20 mouse cellular contexts compared by ENCODE assay signal in the genomic region with DNA sequence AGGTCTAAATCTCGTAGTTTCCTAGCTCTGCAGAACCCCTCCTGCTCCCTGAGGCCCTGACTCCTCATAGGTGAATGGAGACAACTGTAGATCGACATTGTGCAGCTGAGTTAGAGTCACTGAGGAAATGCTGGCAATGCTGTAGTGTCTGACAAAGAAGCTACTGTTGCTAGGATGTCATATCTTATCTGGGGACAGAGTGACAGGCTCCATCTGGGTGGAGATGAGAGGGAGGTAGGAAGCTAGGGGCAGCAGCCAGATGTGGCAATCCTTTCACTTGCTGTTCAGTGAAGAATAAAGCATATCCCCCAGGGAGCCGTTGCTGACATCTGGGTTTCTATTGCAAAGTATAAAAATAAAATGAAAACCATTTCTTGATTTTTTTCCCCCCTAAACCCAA.
DNase-seq lines count a peak whose midpoint lies in the region; ATAC-seq and TF ChIP-seq lines count a peak whose summit lies in the region.
"Had no signal": no experiment of that assay in that cellular context is flagged by ENCODE, and none has a peak within 500 bp of the region (broad histone marks: within the 10 kb centered on the region; RNA-seq: fewer than 3 reads in every experiment).

No protein-coding gene starts in this region.

- H3K9ac ChIP-seq in heart, embryonic 11.5 days (ENCODE audit: low read depth, low read length), result no peak overlapping the region
- H3K9ac ChIP-seq in lung, postnatal 0 days (replicated peaks; ENCODE audit: low read depth), result no peak overlapping the region
- H3K9ac ChIP-seq: embryonic facial prominence, embryonic 13.5 days; forebrain, embryonic 12.5 days; hindbrain, embryonic 15.5 days had no signal

- peak; percentile 96 for DNase-seq in heart, adult 11 months
- no peak for DNase-seq in heart, embryonic 10.5 days (ENCODE audit: low spot score)
- peak; percentile 32 to 40 for DNase-seq in heart, postnatal 10 days
- peak; percentile 33 for DNase-seq in lung, postnatal 0 days (ENCODE audit: low spot score)
- no peak for DNase-seq in lung, adult 2 months
- DNase-seq in NIH3T3 (ENCODE audit: low read depth), result peak; percentile 32
- no peak for DNase-seq in spleen, postnatal 10 days (ENCODE audit: low spot score in 2 of 2)
- DNase-seq: adrenal gland, postnatal 10 days; cerebellum, adult 11-12 months; cerebellum, adult 9-11 months; cerebellum, postnatal 36 days; gastrocnemius, adult 2 months; gastrocnemius, postnatal 25 days; kidney, adult 8-10 months had no signal

- TF ChIP-seq POLR2A in lung, adult 2 months (IDR thresholded peaks at IDR 0.05; ENCODE audit: borderline replicate concordance, extremely low read depth, low read depth, low read length), result no peak

- no peak overlapping the region for H3K4me2 ChIP-seq in heart, embryonic 11.5 days
- no peak overlapping the region for H3K4me2 ChIP-seq in lung, postnatal 0 days (replicated peaks; ENCODE audit: low read depth, low read length)
- H3K4me2 ChIP-seq: embryonic facial prominence, embryonic 13.5 days; forebrain, embryonic 12.5 days; hindbrain, embryonic 15.5 days had no signal

- H3K27me3 ChIP-seq in heart, embryonic 10.5 days (ENCODE audit: insufficient read depth, poor library complexity, severe bottlenecking), result no peaks in the 10 kb centered on the region
- H3K27me3 ChIP-seq in heart, embryonic 11.5 days (ENCODE audit: control insufficient read depth, insufficient read depth, low read length), result no peaks in the 10 kb centered on the region
- H3K27me3 ChIP-seq in lung, postnatal 0 days (replicated peaks; ENCODE audit: insufficient read depth, low read length), result no peaks in the 10 kb centered on the region
- H3K27me3 ChIP-seq: embryonic facial prominence, embryonic 13.5 days; forebrain, embryonic 12.5 days; hindbrain, embryonic 15.5 days had no signal

- no peaks in the 10 kb centered on the region for H3K9me3 ChIP-seq in heart, embryonic 10.5 days
- no peaks in the 10 kb centered on the region for H3K9me3 ChIP-seq in heart, embryonic 11.5 days (replicated peaks; ENCODE audit: control insufficient read depth, low read length)
- H3K9me3 ChIP-seq in lung, postnatal 0 days (ENCODE audit: low read length), result no peaks in the 10 kb centered on the region
- H3K9me3 ChIP-seq: embryonic facial prominence, embryonic 13.5 days; forebrain, embryonic 12.5 days; hindbrain, embryonic 10.5 days; hindbrain, embryonic 15.5 days had no signal

- no peak for TF ChIP-seq CTCF in lung, postnatal 0 days (IDR thresholded peaks at IDR 0.05)
- no peak for TF ChIP-seq CTCF in lung, adult 2 months (IDR thresholded peaks at IDR 0.05; ENCODE audit: insufficient read depth, low read length)

- intact Hi-C loops in heart, postnatal 10 days (cut with DNase I), result no loop called here

- H3K4me3 ChIP-seq in heart, embryonic 10.5 days, result no peak overlapping the region
- H3K4me3 ChIP-seq in heart, embryonic 11.5 days (ENCODE audit: low read depth, low read length), result no peak overlapping the region
- H3K4me3 ChIP-seq in lung, postnatal 0 days (ENCODE audit: low read depth, low read length), result no peak overlapping the region
- no peak overlapping the region for H3K4me3 ChIP-seq in lung, adult 2 months (replicated peaks; ENCODE audit: extremely low read depth, low read depth, low read length)
- H3K4me3 ChIP-seq: embryonic facial prominence, embryonic 13.5 days; forebrain, embryonic 12.5 days; gastrocnemius, adult 2 months; hindbrain, embryonic 10.5 days; hindbrain, embryonic 15.5 days had no signal

- no peak overlapping the region for H3K27ac ChIP-seq in heart, embryonic 10.5 days
- H3K27ac ChIP-seq in heart, embryonic 11.5 days (ENCODE audit: low read depth, low read length), result no peak overlapping the region
- H3K27ac ChIP-seq in lung, postnatal 0 days (ENCODE audit: low read length), result no peak overlapping the region
- H3K27ac ChIP-seq: embryonic facial prominence, embryonic 13.5 days; forebrain, embryonic 12.5 days; gastrocnemius, adult 2 months; hindbrain, embryonic 10.5 days; hindbrain, embryonic 15.5 days had no signal

- WGBS in heart, embryonic 10.5 days, result 37% methylated on average over 3 of the region's 3 CpGs
- 31% methylated on average over 3 of the region's 3 CpGs for WGBS in heart, embryonic 11.5 days (ENCODE audit: insufficient replicate concordance)
- WGBS in lung, postnatal 0 days, result 42% methylated on average over 3 of the region's 3 CpGs
- WGBS in lung, adult 2 months, result 51% methylated on average over 3 of the region's 3 CpGs

- ATAC-seq in heart, embryonic 11.5 days (replicated peaks; ENCODE audit: insufficient number of reproducible peaks, low FRiP score, low TSS enrichment), result no peak
- no peak for ATAC-seq in lung, postnatal 0 days
- ATAC-seq: intestine, postnatal 0 days had no signal

- peaks cover 40% of the 10 kb centered on the region for H3K4me1 ChIP-seq in heart, embryonic 10.5 days
- peaks cover 28% of the 10 kb centered on the region for H3K4me1 ChIP-seq in heart, embryonic 11.5 days (ENCODE audit: control insufficient read depth, insufficient read depth, low read length)
- no peaks in the 10 kb centered on the region for H3K4me1 ChIP-seq in lung, postnatal 0 days (ENCODE audit: insufficient read depth, low read depth, low read length)
- peaks cover 3% of the 10 kb centered on the region for H3K4me1 ChIP-seq in lung, adult 2 months (ENCODE audit: control insufficient read depth, insufficient read depth, low read length)
- H3K4me1 ChIP-seq: forebrain, embryonic 12.5 days; hindbrain, embryonic 15.5 days had no signal

- TF ChIP-seq EP300 in lung, postnatal 0 days (IDR thresholded peaks at IDR 0.05), result no peak

- no peaks in the 10 kb centered on the region for H3K36me3 ChIP-seq in heart, embryonic 10.5 days
- no peaks in the 10 kb centered on the region for H3K36me3 ChIP-seq in heart, embryonic 11.5 days (ENCODE audit: control insufficient read depth, insufficient read depth, low read length)
- no peaks in the 10 kb centered on the region for H3K36me3 ChIP-seq in lung, postnatal 0 days (ENCODE audit: insufficient read depth, low read length)
- H3K36me3 ChIP-seq: embryonic facial prominence, embryonic 13.5 days; forebrain, embryonic 12.5 days; hindbrain, embryonic 10.5 days had no signal

Comparison
In these comparisons a context has a peak if more than half of its experiments do, and no peak if none do; other contexts are left out.
1. DNase-seq: peak in heart, adult 11 months (single experiment), heart, postnatal 10 days (2 of 2), lung, postnatal 0 days (single experiment) and NIH3T3 (single experiment); none in heart, embryonic 10.5 days (single experiment), lung, adult 2 months (single experiment) and spleen, postnatal 10 days (0 of 2).